Mouse (Mus musculus): ENCODE measurements around the gene Rgsl1. TPM values are rescaled to one million over a fixed set of nuclear protein-coding genes. Genes with fewer than 3 reads are reported as not detected.

The Rgsl1 gene
- total and polyA plus RNA-seq, 3 experiments: not detected

DNA sequence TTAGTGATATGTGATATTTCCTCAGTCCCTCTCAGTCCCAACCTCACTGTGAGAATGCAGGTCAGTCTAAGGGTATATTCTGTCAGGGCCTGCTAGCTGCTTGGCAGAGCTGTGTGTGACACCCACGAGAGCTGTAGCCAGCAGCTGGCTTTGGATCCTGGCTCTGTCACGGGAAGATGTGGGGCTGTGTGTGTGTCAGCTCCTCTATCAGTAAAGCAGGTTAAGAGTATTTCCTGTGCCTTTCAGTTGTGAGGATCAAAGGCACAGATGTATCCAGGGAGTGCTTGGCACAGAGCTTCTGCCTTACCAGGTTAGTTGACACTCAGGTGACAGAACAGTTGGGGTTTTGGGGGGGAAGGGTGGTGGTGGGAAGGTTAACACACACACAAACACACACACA is 114.1 kb downstream of the Rgsl1 start:
- Histone ChIP-seq H3K27ac (ENCODE audit: control insufficient read depth, low read depth, low read length) (no peak overlapping the region), H3K27me3 (ENCODE audit: control insufficient read depth in 1 of 2, insufficient read depth in 2 of 2, low read length in 2 of 2) (no peaks in the 10 kb centered on the region), H3K4me3 (ENCODE audit: control insufficient read depth in 1 of 2, insufficient read depth in 1 of 2, low read depth in 2 of 2, low read length in 2 of 2) (no peak overlapping the region), H3K9me3 (replicated peaks; ENCODE audit: insufficient read depth, low read length) (no peaks in the 10 kb centered on the region), H3K4me1 (ENCODE audit: control insufficient read depth in 1 of 2, insufficient read depth in 2 of 2, low read length in 2 of 2) (no peaks in the 10 kb centered on the region), H3K79me2 (ENCODE audit: control insufficient read depth, insufficient read depth, low read length, poor library complexity) (no peaks in the 10 kb centered on the region), H3K36me3 (ENCODE audit: control insufficient read depth in 1 of 2, insufficient read depth in 2 of 2, low read length in 2 of 2) (no peaks in the 10 kb centered on the region), H3K9ac (ENCODE audit: control insufficient read depth, low read depth, low read length, poor library complexity, severe bottlenecking) (no peak overlapping the region)
- no peak for TF ChIP-seq TAL1 (IDR thresholded peaks at IDR 0.05; ENCODE audit: low read length)
- no peak for TF ChIP-seq MYC (IDR thresholded peaks at IDR 0.05; ENCODE audit: low read depth, low read length)
- TF ChIP-seq TBP (IDR thresholded peaks at IDR 0.05; ENCODE audit: low read depth, low read length): no peak
- TF ChIP-seq UBTF (IDR thresholded peaks at IDR 0.05; ENCODE audit: borderline replicate concordance, insufficient read depth, low read depth, low read length): no peak
- no peak for TF ChIP-seq ZC3H11A (IDR thresholded peaks at IDR 0.05; ENCODE audit: low read depth, low read length)
- no peak for TF ChIP-seq CHD1 (IDR thresholded peaks at IDR 0.05; ENCODE audit: low read depth, low read length)
- TF ChIP-seq SMC3 (IDR thresholded peaks at IDR 0.05; ENCODE audit: low read depth, low read length): no peak
- TF ChIP-seq MYB (IDR thresholded peaks at IDR 0.05; ENCODE audit: low read depth, low read length): no peak
- TF ChIP-seq GABPA (IDR thresholded peaks at IDR 0.05; ENCODE audit: low read depth, low read length): no peak
- no peak for TF ChIP-seq KAT2A (conservative IDR thresholded peaks at IDR 0.05; ENCODE audit: low read depth, low read length)
- TF ChIP-seq ETS1 (IDR thresholded peaks at IDR 0.05; ENCODE audit: low read depth, low read length): no peak
- TF ChIP-seq ZKSCAN1 (IDR thresholded peaks at IDR 0.05; ENCODE audit: low read depth, low read length): no peak
- no peak for TF ChIP-seq TCF12 (IDR thresholded peaks at IDR 0.05; ENCODE audit: low read depth, low read length)
- TF ChIP-seq SIN3A (IDR thresholded peaks at IDR 0.05; ENCODE audit: low read length): no peak
- TF ChIP-seq ELF1 (IDR thresholded peaks at IDR 0.05; ENCODE audit: low read depth, low read length): no peak
- TF ChIP-seq JUND (IDR thresholded peaks at IDR 0.05; ENCODE audit: low read depth, low read length): no peak
- TF ChIP-seq POLR2A (IDR thresholded peaks at IDR 0.05; ENCODE audit: control insufficient read depth in 1 of 2, insufficient read depth in 1 of 2, low read depth in 1 of 2, low read length in 2 of 2, poor library complexity in 1 of 2): no peak
- no peak for TF ChIP-seq NELFE (IDR thresholded peaks at IDR 0.05; ENCODE audit: low read depth, low read length)
- no peak for TF ChIP-seq MEF2A (IDR thresholded peaks at IDR 0.05; ENCODE audit: extremely low read depth, insufficient replicate concordance, low read depth, low read length, poor library complexity, severe bottlenecking)
- TF ChIP-seq POLR2AphosphoS2 (IDR thresholded peaks at IDR 0.05; ENCODE audit: low read length): no peak
- no peak for DNase-seq (ENCODE audit: low read depth, low spot score)

Other genes starting within 250 kb of the Rgsl1 start
- not detected in 2 replicates for gene Rgs8, start 191.1 kb downstream of the Rgsl1 start, total RNA-seq (2012; rRNA removed)
- gene Rgs8, start 191.1 kb downstream of the Rgsl1 start, polyA plus RNA-seq (2012; ENCODE audit: insufficient read depth in 1 of 2, insufficient read length in 2 of 2, low read depth in 1 of 2, low replicate concordance in 2 of 2, missing spikeins in 1 of 2): not detected
- not detected in 2 replicates for gene Rgs16, start 103.8 kb downstream of the Rgsl1 start, total RNA-seq (2012; rRNA removed)
- not detected for gene Rgs16, start 103.8 kb downstream of the Rgsl1 start, polyA plus RNA-seq (2012; ENCODE audit: insufficient read depth in 1 of 2, insufficient read length in 2 of 2, low read depth in 1 of 2, low replicate concordance in 2 of 2, missing spikeins in 1 of 2)
- gene Rnasel, start 94.7 kb downstream of the Rgsl1 start, total RNA-seq (2012; rRNA removed): 5.2 TPM in 2 replicates
- gene Rnasel, start 94.7 kb downstream of the Rgsl1 start, polyA plus RNA-seq (2012; ENCODE audit: insufficient read depth in 1 of 2, insufficient read length in 2 of 2, low read depth in 1 of 2, low replicate concordance in 2 of 2, missing spikeins in 1 of 2): 1 to 10 TPM in 1 of 2 experiments, not detected in 1; 8.1 TPM
- gene Teddm1b, start 30.2 kb upstream of the Rgsl1 start, total RNA-seq (2012; rRNA removed): 0.10 TPM in 1 of 2 replicates, not detected in the other
- under 1 TPM in 1 of 2 experiments, not detected in 1; 0.50 TPM for gene Teddm1b, start 30.2 kb upstream of the Rgsl1 start, polyA plus RNA-seq (2012; ENCODE audit: insufficient read depth in 1 of 2, insufficient read length in 2 of 2, low read depth in 1 of 2, low replicate concordance in 2 of 2, missing spikeins in 1 of 2)
- not detected in 2 replicates for gene Teddm1a, start 47.6 kb upstream of the Rgsl1 start, total RNA-seq (2012; rRNA removed)
- gene Teddm1a, start 47.6 kb upstream of the Rgsl1 start, polyA plus RNA-seq (2012; ENCODE audit: insufficient read depth in 1 of 2, insufficient read length in 2 of 2, low read depth in 1 of 2, low replicate concordance in 2 of 2, missing spikeins in 1 of 2): not detected
- gene Glul, start 55.8 kb upstream of the Rgsl1 start, total RNA-seq (2012; rRNA removed): 46.1 and 47.2 TPM in 2 replicates
- gene Glul, start 55.8 kb upstream of the Rgsl1 start, polyA plus RNA-seq (2012; ENCODE audit: insufficient read depth in 1 of 2, insufficient read length in 2 of 2, low read depth in 1 of 2, low replicate concordance in 2 of 2, missing spikeins in 1 of 2): 10 to 100 TPM in 1 of 2 experiments, not detected in 1; 81.1 TPM
- gene Teddm2, start 56.1 kb upstream of the Rgsl1 start, total RNA-seq (2012; rRNA removed): 0.07 and 0.08 TPM in 2 replicates
- gene Teddm2, start 56.1 kb upstream of the Rgsl1 start, polyA plus RNA-seq (2012; ENCODE audit: insufficient read depth in 1 of 2, insufficient read length in 2 of 2, low read depth in 1 of 2, low replicate concordance in 2 of 2, missing spikeins in 1 of 2): under 1 TPM in 1 of 2 experiments, not detected in 1; 0.22 TPM

All from MEL (cell line).